Mouse (Mus musculus) adrenal gland, adult 2 months (tissue): Measurements from ENCODE around the gene Pard3b. TPM values are rescaled to one million over a fixed set of nuclear protein-coding genes. Genes with fewer than 3 reads are reported as not detected.

Source experiments
- DNase-seq: peaks from one replicate; pipeline ENCODE4 v3.0.0; 2021
- polyA plus RNA-seq: library from polyadenylated mRNA; depleted of rRNA; stranded (reverse); fragments of >200 nt; gene quantifications from 2 replicates; pipeline ENCODE4 v1.2.3, GENCODE M21; 2012
- total RNA-seq, 2 experiments: library from RNA; stranded (reverse); gene quantifications; 2 replicates each; pipeline ENCODE4 v1.2.3; 2021

Gene Pard3b
- total and polyA plus RNA-seq, 3 experiments = 10.8 to 12.1 (median 11.2) TPM

DNA sequence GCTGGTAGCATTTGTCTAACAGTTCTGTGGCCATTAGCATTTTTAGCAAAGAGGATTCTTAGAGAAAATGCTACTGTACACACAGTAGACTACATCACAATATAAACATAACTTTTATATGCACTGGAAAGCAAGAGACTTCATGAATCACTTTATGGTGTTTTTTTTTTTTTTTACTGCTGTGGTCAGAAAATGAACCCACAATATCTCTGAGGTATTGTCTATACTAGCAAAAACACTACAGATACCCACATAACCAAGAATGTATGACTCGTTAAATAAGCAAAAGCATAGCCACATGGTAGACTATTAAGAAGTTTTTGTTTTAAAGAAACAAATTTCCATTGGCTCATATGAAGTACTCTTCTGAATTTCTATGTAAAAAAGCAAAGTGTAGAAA lies 827.9 kb downstream of the Pard3b start:
- DNase-seq = no peak

DNA sequence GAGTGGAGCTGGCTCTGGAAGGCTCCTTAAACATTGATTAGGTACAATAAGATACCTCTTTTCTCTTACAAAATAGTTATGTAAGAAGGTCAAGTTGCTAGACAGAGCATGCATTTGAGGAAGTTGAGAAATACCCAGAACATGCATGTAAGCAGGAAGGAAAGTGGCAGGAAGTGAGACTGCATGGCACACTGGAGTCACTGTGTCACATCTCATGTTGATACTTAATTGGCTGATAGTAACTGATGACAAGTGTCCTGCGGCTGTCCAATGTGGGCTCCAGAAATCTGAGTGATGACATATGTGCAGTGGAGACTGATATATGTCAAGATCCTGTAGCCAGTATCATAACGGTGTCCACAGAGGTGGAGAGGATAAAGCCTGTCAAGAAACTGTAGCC lies 844.4 kb downstream of the Pard3b start:
- DNase-seq = no peak

DNA sequence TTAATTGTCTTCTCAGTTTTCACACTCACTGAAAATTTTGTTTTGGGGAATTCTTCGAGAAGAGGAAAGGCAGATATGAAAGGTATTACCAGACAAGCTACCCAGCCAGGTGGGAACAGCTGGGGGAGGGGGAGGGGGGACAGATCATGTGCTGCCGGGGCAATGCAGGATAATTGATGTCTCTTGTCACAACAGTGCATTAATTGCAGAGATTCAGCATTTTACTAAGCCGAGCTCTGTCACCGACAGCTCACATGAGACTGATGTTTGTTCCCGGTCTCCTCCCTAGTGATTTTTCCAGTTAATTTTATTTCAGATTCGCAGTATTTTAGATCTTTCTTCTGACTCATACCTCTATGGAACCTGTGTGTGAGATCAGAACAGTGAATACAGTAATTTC lies 850.2 kb downstream of the Pard3b start:
- no peak for DNase-seq

DNA sequence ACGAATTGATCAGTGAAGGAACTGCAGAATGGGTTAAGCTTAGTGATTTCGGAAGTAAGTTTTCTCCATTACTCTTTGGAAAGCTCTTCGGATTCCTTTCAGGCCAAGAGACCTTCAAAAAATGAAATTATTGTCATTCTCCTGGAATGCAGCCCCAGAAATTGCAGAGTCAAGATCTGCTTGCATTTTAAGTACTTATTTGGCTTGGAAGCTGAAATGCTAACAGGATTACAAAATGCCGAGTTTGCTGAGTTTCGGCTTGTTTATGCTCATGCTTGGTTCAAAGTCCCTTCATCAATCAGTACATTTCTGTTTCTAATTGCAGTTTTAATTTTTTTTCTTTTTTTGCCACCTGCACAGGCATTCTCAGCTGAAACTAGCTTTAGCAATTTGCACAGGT lies 860.5 kb downstream of the Pard3b start:
- DNase-seq = peak; percentile 10

DNA sequence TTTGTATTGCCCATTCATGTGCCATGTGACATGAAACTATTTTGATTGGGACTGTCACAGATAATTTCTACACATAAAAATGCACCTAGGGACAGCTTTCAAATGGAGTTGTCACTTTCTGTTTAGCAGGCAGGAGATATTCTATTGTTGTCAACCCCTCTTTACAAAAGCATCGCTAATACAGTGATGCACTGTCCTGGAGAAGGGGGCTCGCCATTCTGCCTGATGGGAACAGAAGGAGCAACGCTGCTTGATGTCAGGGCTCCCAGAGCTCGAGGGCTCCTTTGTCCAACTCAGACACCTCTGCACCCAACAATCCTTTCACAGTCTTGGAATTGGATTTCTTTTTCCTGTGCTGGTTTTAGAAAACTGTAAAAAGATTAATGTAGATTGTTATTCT lies 871.9 kb downstream of the Pard3b start:
- DNase-seq = no peak

DNA sequence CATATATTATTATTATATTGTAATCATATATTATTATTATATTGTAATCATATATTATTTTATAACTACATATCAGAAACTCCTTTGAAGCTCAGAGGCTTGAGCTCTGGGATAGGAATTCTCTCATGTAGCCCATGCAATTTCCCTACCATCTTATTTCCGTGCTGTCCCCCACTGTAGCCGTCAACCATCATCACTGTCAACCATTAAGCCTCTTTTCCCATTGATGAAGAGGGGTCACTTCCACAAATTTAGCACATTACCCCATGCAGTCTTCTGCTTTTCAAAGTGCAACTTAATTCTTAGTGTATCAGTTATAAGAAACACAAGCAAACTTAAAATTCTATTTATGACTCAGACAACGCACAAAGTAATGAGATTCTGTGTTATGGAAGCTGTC lies 873.1 kb downstream of the Pard3b start:
- no peak for DNase-seq

DNA sequence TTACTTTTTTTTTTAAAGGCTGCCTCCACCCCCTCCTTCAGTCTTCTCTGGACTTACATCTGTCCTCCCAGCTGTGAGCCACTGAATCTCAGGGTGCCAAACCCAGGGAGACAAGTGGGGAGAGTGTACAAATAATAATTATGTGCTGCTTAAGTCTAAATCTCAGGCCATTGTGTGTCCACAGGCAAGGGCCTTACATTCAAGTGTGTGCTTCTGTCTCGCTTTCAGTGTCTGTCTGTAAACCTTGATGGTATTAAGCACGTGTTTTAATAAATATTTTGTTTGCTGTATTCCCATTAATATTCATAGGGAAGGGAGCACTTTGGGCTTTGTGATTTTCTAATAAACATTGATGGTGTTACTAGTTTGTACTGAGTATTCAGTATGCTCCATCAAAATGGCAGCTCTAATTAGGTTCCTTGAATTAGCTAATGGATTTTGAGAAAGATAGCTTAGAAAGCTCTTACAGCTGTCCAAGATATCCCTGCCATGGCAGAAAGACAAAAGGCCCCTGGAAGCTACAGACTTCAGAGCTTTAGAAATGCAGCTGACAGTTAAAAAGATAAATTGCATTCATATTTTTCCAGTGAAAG lies 880.1 kb downstream of the Pard3b start:
- DNase-seq = no peak

DNA sequence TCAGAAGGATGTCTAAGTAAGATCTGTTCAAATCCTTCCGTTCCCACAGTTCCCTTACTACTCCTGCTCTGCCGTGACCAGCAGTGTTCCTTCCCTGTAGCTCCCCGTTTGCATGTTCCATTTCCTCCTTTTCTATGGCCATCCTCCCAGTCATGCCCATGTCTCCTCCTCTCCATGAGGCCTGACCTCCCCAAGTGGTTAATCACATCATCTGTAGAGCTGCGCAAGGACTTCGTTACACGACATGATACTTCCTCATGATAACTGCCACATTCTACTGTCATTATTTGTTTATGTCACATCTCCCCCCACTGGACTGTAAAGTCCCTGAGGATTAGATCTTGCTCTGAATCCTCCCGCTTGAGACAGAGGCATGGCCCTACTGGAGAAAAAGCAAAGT lies 882.7 kb downstream of the Pard3b start:
- DNase-seq = no peak

DNA sequence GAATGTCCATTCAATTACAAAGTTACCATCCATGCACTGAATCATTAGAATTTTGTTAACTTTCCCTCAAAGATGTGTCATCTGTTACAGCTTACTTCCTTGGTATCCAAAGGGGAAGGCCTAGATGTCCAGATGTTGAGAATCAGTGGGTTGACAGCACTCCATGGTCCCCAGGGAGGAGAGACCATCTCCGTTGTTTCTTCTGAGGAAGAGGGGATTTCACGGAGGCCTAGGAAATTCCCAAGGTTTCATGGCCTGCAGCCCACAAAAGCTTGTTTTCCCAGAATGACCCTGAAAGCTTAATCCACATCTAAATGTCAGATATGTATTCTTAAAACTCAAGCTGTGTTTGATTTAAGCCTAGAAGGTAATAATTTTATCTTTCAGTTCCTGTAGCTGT lies 884.1 kb downstream of the Pard3b start:
- peak; percentile 15 for DNase-seq

DNA sequence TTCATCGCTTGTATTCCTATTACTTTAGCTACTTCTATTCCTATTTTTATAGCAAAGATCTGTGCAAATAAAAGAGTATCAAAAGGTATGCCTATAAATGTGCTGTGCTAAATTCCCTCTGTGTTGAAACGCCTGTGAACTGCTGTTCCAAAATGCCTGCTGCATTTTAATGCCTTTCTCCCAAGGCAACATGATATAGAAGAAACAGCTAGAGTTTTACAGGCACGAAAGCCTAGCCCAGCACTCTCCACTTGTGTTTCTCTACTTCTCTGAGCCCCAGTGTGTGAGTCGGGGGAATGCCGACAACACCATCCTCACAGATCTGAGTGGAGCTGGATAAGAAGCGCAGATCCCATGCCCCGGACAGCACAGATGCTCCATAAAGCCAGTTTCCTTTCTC lies 889.2 kb downstream of the Pard3b start:
- no peak for DNase-seq

DNA sequence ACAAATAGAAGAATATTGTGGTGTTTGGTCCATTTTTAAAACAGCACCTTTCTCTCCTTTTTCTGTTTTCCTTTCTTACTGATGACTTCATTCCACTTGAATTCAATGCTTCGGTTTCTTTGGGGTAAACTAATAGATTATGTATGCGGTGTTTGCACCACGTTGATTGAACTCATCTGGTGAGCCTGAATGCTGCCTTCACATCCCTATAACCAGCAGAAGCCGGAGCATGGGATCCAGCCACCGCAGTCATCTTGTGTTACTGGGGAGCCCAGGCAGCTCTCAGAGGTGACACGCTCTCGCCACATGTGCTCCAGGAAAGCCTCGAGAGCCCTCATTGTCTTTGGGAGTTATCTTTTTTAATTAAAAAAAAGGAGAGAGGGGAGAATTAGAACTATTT lies 891.3 kb downstream of the Pard3b start:
- DNase-seq = no peak

DNA sequence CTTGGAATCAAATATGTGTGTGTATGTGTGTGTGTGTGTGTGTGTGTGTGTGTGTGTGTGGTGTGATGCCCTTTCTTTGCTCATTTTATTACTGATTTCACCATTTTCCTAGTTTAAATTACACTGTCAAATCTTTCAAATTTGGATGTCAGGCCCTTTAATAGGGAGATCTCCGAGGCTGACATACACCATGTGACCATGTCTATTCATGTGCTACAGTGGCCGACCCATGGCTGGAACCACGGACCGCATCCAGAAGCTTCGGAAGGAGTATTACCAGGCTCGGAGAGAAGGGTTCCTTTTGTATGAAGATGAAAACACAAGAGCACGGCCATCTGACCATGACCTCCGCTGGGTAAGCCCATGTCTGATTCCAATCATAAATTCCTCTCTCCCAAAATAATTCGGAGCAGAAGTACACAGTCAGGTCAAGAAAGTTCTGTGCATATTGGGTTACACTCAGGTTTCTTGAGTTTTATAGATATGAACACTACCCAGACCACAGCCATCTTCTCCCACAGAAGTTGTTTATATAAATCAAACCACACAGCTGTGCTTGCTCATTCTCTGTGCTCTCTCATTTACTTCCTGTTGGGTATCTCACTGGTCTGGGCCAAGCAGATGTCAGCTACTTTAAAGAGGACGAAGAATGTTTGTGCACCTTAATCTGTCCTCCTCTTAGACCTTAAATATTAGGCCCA lies 894.0 kb downstream of the Pard3b start:
- no peak for DNase-seq

DNA sequence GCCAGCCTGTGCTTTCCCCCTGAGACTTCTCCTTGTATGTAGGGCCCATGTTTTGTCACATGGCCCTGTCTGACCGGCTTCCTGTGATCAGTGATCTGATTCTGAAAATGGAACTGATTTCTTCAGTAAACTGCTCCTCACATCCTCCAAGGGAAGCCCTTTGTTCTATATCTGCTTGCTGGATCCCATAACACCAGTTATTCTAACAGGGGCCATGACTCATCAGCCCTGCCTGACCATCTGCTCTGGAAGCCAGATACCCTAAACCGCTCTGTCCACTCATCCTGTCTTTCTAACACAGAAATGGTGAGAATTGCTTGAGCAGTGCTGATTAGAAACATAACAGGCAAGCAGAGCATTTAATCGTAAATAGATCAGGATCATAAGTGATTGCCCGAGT lies 910.3 kb downstream of the Pard3b start:
- no peak for DNase-seq

DNA sequence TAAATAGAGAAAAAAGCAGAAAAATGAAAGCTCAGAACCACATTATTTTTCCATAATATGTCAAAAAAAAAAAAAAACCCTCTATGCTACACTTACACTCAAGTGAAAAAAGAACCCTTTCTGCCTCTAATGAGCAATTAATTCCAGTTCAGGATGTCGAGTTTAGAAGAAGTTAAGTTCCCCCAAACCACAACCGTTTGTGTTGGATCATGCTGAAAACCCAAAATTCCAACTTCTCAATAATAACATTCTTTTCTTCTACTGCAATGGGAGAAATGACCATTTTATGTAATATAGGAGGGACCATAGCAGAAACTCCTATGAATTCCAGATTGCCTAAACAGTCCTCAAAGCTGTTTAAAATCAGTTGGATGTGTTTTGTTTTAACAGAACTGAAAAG lies 911.9 kb downstream of the Pard3b start:
- no peak for DNase-seq

DNA sequence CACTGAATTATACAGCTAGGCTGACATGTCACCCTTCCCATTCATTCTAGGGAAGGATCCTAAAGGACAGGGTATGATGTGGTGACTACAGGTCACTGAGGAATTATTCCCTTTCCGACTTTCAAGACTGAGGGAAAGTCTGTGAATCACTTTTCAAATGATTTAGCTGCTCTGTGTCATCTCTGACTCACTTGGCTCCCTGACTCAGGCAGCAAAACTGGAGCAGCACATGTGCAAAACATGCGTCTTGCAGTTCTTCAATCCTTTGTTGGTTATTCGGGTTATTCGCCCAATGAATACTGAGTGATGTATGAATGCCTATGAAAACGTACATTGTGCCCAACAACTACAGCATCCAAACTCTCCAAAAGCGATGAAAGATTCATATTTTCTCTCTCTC lies 912.9 kb downstream of the Pard3b start:
- DNase-seq = peak; percentile 84

DNA sequence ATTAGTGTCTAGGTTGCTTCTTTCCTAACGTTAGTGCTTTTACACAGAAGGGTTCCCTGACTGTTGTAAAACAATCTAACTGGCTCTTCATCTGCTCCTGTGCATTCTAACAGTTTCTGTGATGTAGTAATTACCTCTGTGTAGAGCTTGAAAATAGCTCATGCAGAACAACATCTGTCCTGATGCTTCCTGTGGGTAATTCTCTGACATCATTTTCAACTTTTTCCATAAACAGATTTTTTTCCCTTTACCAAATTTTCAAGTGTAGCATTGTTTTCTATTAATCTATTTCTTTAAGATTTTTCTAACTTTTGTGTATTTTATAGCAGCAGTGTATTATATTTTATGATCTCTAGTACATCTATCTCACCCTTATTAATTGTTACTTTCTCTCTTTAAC lies 917.2 kb downstream of the Pard3b start:
- no peak for DNase-seq

DNA sequence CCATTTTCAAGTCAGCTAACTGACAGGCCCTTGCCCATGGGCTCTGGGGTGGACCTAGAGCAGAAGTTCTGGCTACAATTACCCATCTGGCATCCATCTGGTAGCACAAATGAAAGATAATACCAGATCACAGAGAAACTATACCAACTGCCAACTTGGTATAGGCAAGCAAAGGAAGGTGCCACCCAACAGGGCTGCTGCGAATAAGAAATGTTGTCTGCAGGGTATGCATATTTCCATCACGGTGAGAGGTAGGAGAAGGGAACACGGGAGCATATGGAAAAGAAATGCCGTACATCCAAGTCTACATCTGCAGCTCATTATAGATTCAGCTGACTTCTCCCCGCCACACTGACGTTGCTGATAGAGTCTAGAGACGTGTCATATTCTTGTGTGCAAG lies 924.4 kb downstream of the Pard3b start:
- DNase-seq = no peak

DNA sequence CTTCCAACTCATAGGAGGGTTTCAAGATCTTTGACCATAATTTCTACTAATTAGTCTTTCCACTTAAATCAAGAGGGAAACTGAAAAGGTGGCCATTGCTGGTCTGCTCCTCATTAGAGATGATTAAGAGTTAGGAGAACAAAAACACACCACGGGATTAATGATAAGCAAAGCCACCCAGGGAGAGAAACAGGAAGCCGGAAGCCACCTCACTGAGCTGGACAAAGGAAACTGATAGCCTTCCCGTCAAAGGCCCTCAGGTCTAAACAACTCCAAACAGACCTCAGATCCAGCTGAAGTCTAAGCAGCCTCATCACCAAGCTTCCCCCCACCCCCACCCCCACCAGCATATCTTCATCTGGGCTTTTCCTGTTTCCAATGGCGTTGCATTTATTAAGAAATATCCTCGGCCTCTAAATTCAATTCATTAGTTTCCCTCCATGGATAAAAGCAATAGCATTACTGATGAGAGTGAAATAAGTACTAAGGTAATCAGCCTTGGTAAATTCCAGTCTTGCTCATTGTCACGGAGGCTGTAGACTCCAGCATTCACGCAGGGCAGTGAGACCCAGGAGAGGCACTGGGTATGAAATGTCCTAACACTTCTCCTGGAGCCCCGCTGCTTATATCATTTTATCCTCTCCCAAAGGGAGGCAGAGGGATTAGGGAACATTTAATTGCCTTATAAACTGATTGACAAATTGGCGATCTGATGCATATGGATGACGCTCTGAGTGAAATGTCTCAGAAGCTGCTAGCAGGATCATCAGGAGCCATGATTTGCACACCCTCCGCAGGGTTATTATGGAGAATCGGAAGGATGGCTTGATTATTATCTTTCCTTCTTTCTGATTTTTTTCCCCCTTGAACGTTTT lies 925.9 kb downstream of the Pard3b start:
- DNase-seq = no peak

DNA sequence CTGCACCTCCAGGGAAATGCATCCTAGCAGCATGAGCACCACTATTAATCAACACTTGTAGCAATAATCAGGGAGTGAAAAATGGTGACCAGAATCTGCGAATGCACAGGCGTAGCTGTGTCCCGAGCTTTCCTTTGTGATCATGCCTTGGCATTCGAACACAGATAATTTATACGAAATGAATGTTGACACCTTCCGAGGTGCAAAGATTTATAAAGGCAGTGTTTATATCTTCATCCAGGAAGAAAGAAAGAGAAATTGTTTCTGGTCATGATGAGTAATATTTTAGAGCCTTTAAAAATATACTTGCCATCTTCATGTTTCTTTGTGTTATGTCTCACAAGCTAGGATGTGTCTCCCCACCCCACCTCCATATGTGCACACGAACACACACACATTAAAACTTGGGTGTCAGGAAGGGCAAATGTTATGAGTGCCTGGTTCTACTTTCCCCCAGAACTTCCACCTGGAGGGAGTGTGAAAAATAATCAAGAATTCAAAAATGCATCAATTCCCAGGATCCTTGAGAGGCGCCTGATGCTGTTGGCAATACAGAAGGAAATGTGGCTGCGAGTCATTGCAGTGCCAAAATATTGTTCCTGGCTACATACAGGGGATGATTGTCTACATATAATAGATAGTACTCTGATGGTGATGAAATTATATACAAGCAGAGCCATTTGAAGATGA lies 926.6 kb downstream of the Pard3b start:
- no peak for DNase-seq

DNA sequence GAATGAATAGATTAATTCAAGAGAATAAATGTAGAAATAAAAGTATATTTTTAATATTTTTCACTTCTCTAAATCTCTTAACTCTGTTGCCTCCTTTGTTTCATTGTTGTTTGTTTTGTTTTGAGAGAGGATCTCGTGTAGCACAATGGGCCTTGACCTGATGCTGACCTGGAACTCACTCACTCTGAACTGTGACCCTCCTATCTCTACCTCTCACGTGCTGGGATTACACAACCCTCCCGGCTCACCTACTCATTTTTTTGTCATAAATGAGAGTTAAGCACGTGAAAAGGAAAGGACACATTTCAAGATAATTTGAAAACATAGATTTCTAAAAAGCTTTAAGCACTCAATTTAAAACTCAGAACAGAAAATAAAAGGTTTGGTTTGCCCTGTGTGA lies 928.0 kb downstream of the Pard3b start:
- peak; percentile 18 for DNase-seq

DNA sequence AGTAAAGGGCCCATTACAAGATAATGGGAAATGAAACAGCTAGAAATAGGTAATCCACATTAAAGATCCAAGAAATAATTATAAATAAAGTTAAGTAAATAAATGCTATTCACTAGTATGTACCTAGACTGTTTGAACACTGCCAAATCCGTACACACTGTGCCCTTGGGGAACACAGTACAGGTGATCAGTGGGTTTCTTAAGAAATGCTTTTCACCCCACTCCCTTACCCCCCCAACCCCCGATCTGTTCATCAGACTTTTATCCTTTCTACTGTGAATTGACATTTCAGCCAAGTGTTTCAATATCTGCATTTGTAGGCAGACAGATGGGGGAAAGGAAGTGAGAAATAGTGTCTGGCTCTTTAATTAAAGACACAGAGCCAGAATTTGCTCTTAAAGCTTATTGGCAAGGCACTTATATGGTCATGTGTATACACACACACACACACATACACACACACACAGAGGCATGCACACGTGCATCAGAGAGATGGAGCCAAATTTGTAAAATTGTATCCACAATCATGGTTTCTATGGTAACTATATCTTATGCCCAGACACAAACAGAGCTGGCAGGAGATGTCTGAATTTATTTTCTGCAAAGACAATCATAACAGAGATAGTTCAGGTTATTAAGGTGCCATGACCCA lies 938.4 kb downstream of the Pard3b start:
- DNase-seq = no peak
